Mouse (Mus musculus) gastrocnemius, postnatal 25 days (tissue): ENCODE data around the gene Klhl34. TPM values are rescaled to one million over a fixed set of nuclear protein-coding genes. Genes with fewer than 3 reads are reported as not detected.

Source experiments
- DNase-seq: peaks from one replicate; pipeline ENCODE4 v3.0.0; 2022
- long read RNA-seq, 2 experiments: library from polyadenylated mRNA; stranded (forward); transcript quantifications; one replicate each; pipeline ENCODE4 v2.0.0; 2021
- total RNA-seq, 2 experiments: library from RNA; stranded (reverse); gene quantifications; 1 replicate in 1 of 2; 2 replicates in 1 of 2; pipeline ENCODE4 v1.2.3; 2021

Klhl34 gene
- total RNA-seq = 10 to 100 TPM; 21.7 to 33.1 TPM
- long read RNA-seq, experiment 1, transcript Klhl34-201 (1 exons, 1,935 nt) = major isoform, 5 of 6 reads
- long read RNA-seq, experiment 1, partial matches to known transcripts = 0 of 6 reads
- long read RNA-seq, experiment 1, other reads (novel, unspliced or antisense) = 1 of 6 reads
- long read RNA-seq, experiment 2, transcript Klhl34-201 (1 exons, 1,935 nt) = major isoform, 15 of 15 reads
- long read RNA-seq, experiment 2, partial matches to known transcripts = 0 of 15 reads
- long read RNA-seq, experiment 2, other reads (novel, unspliced or antisense) = 0 of 15 reads

GRCm38 (mm10) chrX:157818207-157818920, at the start of gene Klhl34:
Klhl34 (plus strand) TSS chrX:157818435.
- peak; percentile 12 for DNase-seq

- DNase-seq = no peak
These were observed 16.6 kb upstream of the Klhl34 start for GRCm38 (mm10) chrX:157801669-157802068.

GRCm38 (mm10) chrX:157809721-157810120, 8.5 kb upstream of the Klhl34 start:
- no peak for DNase-seq

DNA sequence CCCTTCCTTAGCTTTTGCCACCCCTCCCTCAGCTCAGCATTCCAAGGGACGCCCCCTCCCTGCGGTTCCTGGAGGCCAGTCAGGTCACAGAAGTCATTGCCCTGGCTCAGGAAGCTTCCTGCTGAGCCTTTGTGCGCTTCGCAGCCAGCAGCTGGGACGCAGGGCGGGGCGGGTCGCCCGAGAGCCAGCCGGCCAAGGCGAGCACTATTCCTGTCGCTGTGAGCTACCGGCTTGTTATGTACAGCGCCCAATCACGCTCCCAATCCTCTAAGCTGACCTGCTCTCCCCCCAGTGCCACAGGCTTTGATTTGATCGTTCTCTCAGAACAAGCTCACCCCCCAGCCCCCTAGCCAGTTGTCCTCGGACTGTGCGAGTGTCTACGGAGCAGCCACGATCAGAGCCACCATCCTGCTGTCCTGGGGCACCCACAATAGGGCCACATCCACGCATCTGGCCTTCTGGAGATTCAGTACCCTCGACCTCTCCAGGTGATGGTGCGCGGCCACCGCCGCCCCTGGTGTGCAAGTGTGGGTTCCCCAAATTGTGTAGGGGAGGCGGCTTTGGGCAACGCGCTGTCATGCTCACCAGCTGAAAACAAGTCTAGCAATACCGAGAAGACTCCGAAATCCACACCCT, 546 bp upstream of the Klhl34 start:
- DNase-seq = peak; percentile 52

DNA sequence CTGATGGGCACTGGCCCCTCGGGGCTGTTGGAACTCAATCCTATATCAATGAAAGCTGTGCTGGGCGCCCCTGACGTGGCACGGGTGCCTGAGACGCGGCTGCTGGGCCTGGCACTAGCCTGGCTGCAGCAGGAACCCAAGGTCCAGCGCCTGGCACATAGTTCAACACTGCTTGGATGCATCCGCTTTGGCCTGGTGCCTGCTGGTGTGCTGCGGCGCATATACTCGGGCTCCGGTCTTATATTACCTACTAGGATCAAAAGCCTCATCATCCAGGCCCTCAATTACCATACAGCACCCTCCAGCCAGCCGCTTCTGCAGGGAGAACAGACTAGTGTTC, 656 bp downstream of the Klhl34 start:
- DNase-seq = no peak

DNA sequence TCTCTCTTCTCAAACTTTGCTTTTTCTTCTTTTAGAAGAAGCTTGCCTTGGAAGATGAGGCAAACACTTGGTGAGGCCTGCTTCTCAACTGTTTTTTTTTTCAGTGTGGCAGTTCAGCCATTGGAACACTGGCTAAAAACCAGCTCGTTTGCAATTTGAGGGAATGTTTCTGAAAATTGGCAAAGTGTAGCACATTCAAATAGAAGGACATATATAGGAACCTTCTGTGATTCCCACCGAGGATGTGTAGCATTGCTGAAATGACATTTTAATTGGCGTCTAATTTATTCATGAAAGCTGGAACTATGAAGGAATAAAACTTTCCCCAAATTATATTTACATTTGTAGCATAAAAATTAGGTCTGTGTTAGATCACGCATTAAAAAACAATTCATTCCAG, 11.7 kb downstream of the Klhl34 start:
- no peak for DNase-seq

Other genes with a start within 250 kb of the Klhl34 start
- under 1 TPM; 0.38 to 0.79 TPM for gene Yy2, start 249.4 kb upstream of the Klhl34 start, total RNA-seq
- 10 to 100 TPM; 11.4 to 12.8 TPM for gene Mbtps2, start 219.7 kb upstream of the Klhl34 start, total RNA-seq
- gene Smpx, start 119.5 kb upstream of the Klhl34 start, total RNA-seq = 100 to 1,000 TPM; 316 to 397 TPM
- gene Cnksr2, start 224.9 kb downstream of the Klhl34 start, total RNA-seq = under 1 TPM; 0.21 to 0.26 TPM